Mouse (Mus musculus) spleen, postnatal 10 days (tissue): ENCODE data around the gene Fuca1.
"Not testable (repeated sequence)": the region's sequence is repeated elsewhere in the genome, so short reads cannot be mapped to it uniquely, and the experiment has no call there.

ENCODE experiments used
- DNase-seq, 2 experiments: peaks; one replicate each; pipeline ENCODE4 v3.0.0; 2021 to 2022; ENCODE audit warnings: low spot score in 2 of 2

Gene Fuca1

GRCm38 (mm10) chr4:135976146-135976545 is 55.6 kb downstream of the Fuca1 start:
- peak in 1 of 2 experiments; percentile 12 for DNase-seq

DNA sequence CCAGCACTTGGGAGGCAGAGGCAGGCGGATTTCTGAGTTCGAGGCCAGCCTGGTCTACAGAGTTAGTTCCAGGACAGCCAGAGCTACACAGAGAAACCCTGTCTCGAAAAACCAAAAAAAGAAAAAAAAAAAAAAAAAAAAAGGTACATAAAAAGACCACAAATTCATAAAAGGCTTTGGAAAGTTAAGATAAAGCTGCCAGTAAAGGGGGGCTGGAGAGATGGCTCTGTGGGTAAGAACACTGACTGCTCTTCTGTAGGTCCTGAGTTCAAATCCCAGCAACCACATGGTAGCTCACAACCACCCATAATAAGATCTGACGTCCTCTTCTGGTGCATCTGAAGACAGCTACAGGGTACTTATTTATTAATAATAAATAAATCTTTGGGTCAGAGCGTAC is 59.7 kb downstream of the Fuca1 start:
- DNase-seq: not testable (repeated sequence)

DNA sequence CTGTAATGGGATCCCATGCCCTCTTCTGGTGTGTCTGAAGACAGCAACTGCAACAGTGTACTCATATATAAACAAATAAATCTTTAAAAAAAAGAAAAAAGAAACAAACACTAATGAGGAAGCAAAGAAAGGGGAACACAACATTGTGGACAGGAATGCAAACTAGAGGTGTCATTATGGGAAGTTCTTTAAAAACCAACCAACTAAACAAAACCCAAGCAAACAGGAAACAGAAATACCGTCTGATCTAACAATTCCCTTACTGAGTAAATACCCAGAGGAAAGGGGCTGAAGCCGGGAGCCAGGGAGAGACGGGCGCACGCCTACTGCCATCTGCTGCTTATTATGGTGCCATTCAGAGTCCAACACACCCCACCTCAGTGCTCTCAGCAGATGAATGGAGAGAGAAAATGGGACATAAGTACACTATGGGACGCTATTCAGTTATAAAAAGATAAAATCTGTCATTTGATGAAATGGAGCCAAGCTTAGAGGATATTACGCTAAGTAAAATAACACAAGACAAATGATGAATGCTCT is 61.1 kb downstream of the Fuca1 start:
- DNase-seq: peak in 1 of 2 experiments; percentile 13

DNA sequence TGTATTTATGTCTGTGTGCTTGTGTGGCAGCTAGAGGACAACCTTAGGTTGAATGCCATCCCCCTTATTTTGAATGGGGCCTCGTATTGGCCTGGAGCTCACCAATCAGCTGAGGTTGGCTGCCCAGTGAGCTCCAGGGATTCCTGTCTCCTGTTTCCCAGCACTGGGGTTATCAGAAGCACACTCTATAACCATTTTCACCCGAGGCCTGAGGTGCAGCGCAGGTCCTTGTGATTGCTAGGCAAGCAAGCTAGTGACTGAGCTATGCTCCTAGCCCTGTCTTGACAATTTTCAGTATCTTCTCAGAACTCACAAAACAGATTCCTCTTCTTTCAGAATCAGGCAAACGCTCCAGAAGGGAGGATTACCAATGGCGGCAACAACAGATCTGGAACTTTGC is 64.0 kb downstream of the Fuca1 start:
- DNase-seq: no peak

- DNase-seq: peak; percentile 58 to 82
Measured at GRCm38 (mm10) chr4:135985193-135985592, 64.7 kb downstream of the Fuca1 start.

DNA sequence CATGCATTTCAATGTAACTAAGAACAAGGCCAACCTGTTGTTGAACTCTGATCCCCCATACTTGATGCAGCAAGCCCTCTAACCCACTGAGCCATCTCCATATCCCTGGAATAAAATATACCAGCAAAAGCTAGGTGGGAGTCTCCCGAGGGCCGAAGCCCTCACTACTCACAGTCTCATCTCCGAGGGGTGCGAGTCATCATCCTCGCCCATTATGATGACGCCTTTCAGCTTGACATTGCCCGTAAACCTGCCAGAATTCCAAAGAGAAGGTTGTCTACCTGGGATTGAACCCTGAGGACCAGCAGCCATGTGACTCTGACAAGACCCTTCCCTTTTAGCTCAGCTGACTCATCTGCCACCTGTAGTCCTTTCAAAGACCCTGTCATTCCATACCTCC is 65.2 kb downstream of the Fuca1 start:
- no peak for DNase-seq

DNA sequence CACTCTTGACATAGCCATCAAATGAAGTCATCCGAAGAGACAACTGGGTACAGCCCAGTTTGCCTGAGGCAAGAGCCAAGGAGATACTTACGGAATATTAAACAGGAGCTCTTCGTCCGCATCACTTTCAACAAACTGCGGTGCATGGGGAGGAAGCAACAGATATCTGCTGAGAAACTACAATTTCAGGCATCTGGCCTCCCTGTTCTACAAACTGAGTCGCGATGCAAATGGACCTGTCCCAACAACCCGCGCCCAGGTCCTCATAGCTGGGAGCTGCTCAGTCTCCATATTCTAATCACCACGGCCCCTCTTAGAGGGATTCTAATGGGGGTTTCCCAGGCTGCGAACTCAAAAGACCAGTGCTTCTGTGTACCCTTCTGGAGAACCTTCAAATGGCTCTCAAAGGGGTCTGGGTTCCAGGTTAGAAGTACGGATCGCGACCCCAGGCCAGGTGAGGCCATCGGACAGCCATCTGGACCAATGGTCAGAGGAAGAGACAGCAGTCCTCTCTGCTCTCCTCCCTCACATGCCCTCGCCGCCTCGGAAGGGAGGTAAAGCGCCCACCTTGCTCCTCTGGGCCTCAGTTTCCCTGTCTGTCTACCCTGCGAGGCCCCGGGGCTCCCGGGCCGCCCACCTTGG is 65.9 kb downstream of the Fuca1 start:
- DNase-seq: peak in 1 of 2 experiments; percentile 53

- DNase-seq: peak; percentile 94 to 95
Measured at GRCm38 (mm10) chr4:135986943-135987710, 66.6 kb downstream of the Fuca1 start, which contains the start of gene Pithd1. Pithd1 (minus strand) TSS chr4:135987264.

DNA sequence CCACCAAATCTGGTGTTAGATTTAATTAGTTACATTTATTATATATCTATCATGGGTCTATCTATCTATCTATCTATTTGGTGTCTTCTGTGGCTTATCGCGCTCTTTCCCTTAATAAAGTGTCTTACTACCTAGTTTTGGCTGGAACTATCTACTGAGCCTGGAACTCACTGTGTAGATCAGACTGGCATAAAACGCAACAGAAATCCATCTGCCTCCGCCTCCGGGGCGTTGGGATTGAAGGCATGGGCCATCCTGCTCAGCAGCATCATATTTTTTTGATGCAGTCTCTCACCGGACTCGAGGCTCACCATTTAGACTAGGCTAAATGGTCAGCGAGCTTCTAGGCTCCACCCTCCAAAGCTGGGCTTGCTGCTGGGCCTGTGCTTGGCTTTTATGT is 67.2 kb downstream of the Fuca1 start:
- no peak for DNase-seq
